ENCODE assay signal across 22 mouse cellular contexts in the genomic region with DNA sequence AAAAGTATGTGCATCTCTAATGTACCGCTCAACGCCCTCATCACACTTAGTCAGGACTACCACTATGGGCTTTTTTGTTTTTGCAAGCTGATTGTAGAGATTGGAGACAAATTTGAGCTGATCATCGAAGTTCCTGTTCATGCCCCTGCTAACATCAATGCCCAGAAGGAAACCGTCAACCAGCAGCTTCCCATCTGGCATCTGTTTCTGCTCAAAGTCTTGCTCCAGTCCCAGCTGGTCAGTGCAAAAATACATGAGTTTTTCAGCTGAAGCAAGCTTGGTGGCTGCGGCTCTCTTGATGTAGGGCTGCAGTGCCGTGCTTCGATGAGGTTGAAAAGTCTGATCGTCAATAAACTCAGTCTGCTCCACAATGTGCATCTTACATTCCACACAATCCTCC.
"Had no signal": no experiment of that assay in that cellular context is flagged by ENCODE, and none has a peak within 500 bp of the region (broad histone marks: within the 10 kb centered on the region; RNA-seq: fewer than 3 reads in every experiment).

No protein-coding gene starts in this region.

- H3K9me3 ChIP-seq: heart, embryonic 13.5 days; heart, embryonic 15.5 days; hindbrain, embryonic 13.5 days; hindbrain, embryonic 15.5 days; limb, embryonic 12.5 days had no signal

- H3K4me1 ChIP-seq: heart, embryonic 15.5 days; hindbrain, embryonic 13.5 days; limb, embryonic 12.5 days had no signal

- H3K27me3 ChIP-seq: heart, embryonic 13.5 days; heart, embryonic 15.5 days; hindbrain, embryonic 13.5 days; hindbrain, embryonic 15.5 days; limb, embryonic 12.5 days had no signal

- ATAC-seq: forebrain, postnatal 0 days; hindbrain, postnatal 0 days; intestine, embryonic 16.5 days had no signal

- H3K27ac ChIP-seq: heart, adult 2 months; heart, embryonic 13.5 days; heart, embryonic 15.5 days; hindbrain, embryonic 13.5 days; hindbrain, embryonic 15.5 days; hindbrain, postnatal 0 days; limb, embryonic 12.5 days had no signal

- H3K9ac ChIP-seq: forebrain, postnatal 0 days; heart, embryonic 13.5 days; heart, embryonic 15.5 days; hindbrain, embryonic 13.5 days; hindbrain, embryonic 15.5 days; limb, embryonic 12.5 days had no signal

- H3K4me2 ChIP-seq: heart, embryonic 11.5 days; heart, embryonic 13.5 days; heart, embryonic 15.5 days; hindbrain, embryonic 13.5 days; hindbrain, embryonic 15.5 days; limb, embryonic 12.5 days had no signal

- H3K4me3 ChIP-seq: heart, adult 2 months; heart, embryonic 13.5 days; heart, embryonic 15.5 days; hindbrain, embryonic 13.5 days; hindbrain, embryonic 15.5 days; limb, embryonic 12.5 days had no signal

- DNase-seq: forebrain, postnatal 0 days; gastrocnemius, postnatal 36 days; heart, adult 11 months; heart, adult 2 months; heart, postnatal 14 days; heart, postnatal 36 days; kidney, adult 11 months; kidney, adult 8-10 months; kidney, postnatal 14 days; kidney, postnatal 36 days; layer of hippocampus, adult 9-11 months; layer of hippocampus, postnatal 36 days; left cerebral cortex, postnatal 4 days; liver had no signal
